Mouse (Mus musculus) granulocyte monocyte progenitor cell, adult 5-6 weeks (primary cell): Measurements from ENCODE around the gene Spata13. TPM values are rescaled to one million over a fixed set of nuclear protein-coding genes. Genes with fewer than 3 reads are reported as not detected.
A peak's percentile ranks its signal among the peaks of the same experiment; 100 is the strongest.

ENCODE experiments used
- ATAC-seq: replicated peaks from 2 replicates; pipeline ENCODE4 v1.8.0; 2016; ENCODE audit warnings: mild to moderate bottlenecking, moderate TSS enrichment, inconsistent platforms; ENCODE audit not compliant: poor library complexity, severe bottlenecking
- total RNA-seq, 2 experiments: library from RNA; stranded (forward) in 1 of 2; stranded (reverse) in 1 of 2; fragments of 200-712, 200-1000 nt in 1 of 2; fragments of >200 nt in 1 of 2; fragmentation: Nextera tagmentation in 1 of 2; gene quantifications; 2 replicates each; pipeline ENCODE4 v1.2.3; 2014 to 2017

Spata13 gene
- total RNA-seq, 2 experiments from 2014 or later, result 24.0 to 39.3 TPM

GRCm38 (mm10) chr14:60770594-60770993 is 136.8 kb downstream of the Spata13 start:
- ATAC-seq, result no peak

GRCm38 (mm10) chr14:60771057-60771456 is 137.3 kb downstream of the Spata13 start:
- ATAC-seq, result peak; percentile 83

GRCm38 (mm10) chr14:60773476-60773875 is 139.7 kb downstream of the Spata13 start:
- no peak; the same call in 1 of the 2 replicates for ATAC-seq

GRCm38 (mm10) chr14:60776521-60776920 is 142.7 kb downstream of the Spata13 start:
- ATAC-seq, result no peak

- ATAC-seq, result peak; percentile 68
Observed at GRCm38 (mm10) chr14:60777485-60777919, 143.7 kb downstream of the Spata13 start.

GRCm38 (mm10) chr14:60779198-60779597 is 145.4 kb downstream of the Spata13 start:
- no peak for ATAC-seq

- no peak for ATAC-seq
Observed at GRCm38 (mm10) chr14:60782121-60782656, 148.4 kb downstream of the Spata13 start.

- ATAC-seq, result peak; percentile 80
Observed at GRCm38 (mm10) chr14:60783196-60783595, 149.4 kb downstream of the Spata13 start.

GRCm38 (mm10) chr14:60784427-60785315 is 150.9 kb downstream of the Spata13 start, which contains the start of gene Mipep:
Gene Mipep (plus strand): TSS chr14:60784573.
- ATAC-seq, result peak; percentile 85

GRCm38 (mm10) chr14:60790103-60790502 is 156.3 kb downstream of the Spata13 start:
- peak; percentile 86 for ATAC-seq

- no peak for ATAC-seq
Observed at GRCm38 (mm10) chr14:60796600-60797322, 163.0 kb downstream of the Spata13 start.

GRCm38 (mm10) chr14:60797596-60797995 is 163.8 kb downstream of the Spata13 start:
- no peak for ATAC-seq

- ATAC-seq, result no peak
Observed at GRCm38 (mm10) chr14:60798721-60799120, 164.9 kb downstream of the Spata13 start.

- ATAC-seq, result peak; percentile 35; the same call in 1 of the 2 replicates
Observed at GRCm38 (mm10) chr14:60799762-60800728, 166.2 kb downstream of the Spata13 start.

- no peak for ATAC-seq
Observed at GRCm38 (mm10) chr14:60802026-60802425, 168.2 kb downstream of the Spata13 start.

GRCm38 (mm10) chr14:60804978-60805377 is 171.2 kb downstream of the Spata13 start:
- ATAC-seq, result no peak

- ATAC-seq, result no peak
Observed at GRCm38 (mm10) chr14:60805871-60806270, 172.1 kb downstream of the Spata13 start.

GRCm38 (mm10) chr14:60806891-60807344 is 173.1 kb downstream of the Spata13 start:
- no peak for ATAC-seq

- no peak for ATAC-seq
Observed at GRCm38 (mm10) chr14:60809881-60810280, 176.1 kb downstream of the Spata13 start.

GRCm38 (mm10) chr14:60811547-60811946 is 177.7 kb downstream of the Spata13 start:
- no peak for ATAC-seq
